Mouse (Mus musculus): ENCODE results near the gene Dop1a. TPM values are rescaled to one million over a fixed set of nuclear protein-coding genes. Genes with fewer than 3 reads are reported as not detected.
"Not testable (repeated sequence)": the region's sequence is repeated elsewhere in the genome, so short reads cannot be mapped to it uniquely, and the experiment has no call there.

Dop1a gene
- polyA plus RNA-seq, 1 experiment from 2014 or later, result 7.2 TPM

DNA sequence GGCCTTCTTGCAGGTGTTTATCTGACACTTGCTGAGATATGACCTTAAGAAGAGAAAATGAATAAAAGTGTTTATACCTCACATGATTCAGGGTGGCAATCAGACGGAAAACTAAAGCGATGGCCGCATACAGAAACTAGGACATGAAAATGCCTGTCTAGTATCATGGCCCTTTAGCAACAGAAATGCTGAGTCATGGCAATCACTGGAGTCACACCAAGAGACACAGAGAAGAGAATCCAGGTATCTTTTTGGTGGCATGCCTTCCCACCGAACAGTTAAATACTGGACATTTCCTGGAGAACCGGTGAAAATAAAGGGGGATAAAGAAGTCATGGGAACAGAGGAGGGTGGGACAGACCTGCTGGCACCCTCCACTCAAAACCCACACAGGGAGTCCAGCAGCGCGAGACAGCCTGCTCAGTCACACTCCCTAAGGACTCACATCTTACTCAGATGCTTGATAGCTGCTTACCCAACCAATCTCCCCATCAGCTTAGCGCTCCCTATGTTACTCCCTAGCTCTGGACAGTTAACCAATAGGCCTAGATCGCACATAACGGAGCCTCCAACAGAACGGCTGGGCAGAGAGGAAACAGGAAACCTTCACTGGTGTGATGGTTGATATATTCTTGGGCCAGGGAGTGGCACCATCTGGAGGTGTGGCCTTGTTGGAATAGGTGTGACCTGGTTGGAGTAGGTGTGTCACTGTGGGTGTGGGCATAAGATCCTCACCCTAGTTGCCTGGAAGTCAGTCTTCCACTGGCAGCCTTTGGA is 120.3 kb downstream of the Dop1a start:
- DNase-seq (ENCODE audit: low spot score) (no peak), ATAC-seq (ENCODE audit: low FRiP score, low TSS enrichment) (peak; percentile 62; the same call in 1 of the 2 replicates)
- TF ChIP-seq EP300 (optimal IDR thresholded peaks at IDR 0.05) (no peak), CTCF (IDR thresholded peaks at IDR 0.05; ENCODE audit: low read depth) (no peak)
- Histone ChIP-seq H3K4me3 (ENCODE audit: low read depth, low read length) (no peak overlapping the region), H3K27me3 (ENCODE audit: control insufficient read depth, insufficient read depth, low read length) (no peaks in the 10 kb centered on the region), H3K9me3 (ENCODE audit: control insufficient read depth, low read length) (no peaks in the 10 kb centered on the region), H3K9ac (ENCODE audit: low read length) (no peak overlapping the region), H3K36me3 (ENCODE audit: control insufficient read depth, insufficient read depth, low read length) (no peaks in the 10 kb centered on the region), H3K4me2 (replicated peaks; ENCODE audit: low read depth) (no peak overlapping the region), H3K4me1 (replicated peaks; ENCODE audit: control insufficient read depth, insufficient read depth) (no peaks in the 10 kb centered on the region), H3K27ac (replicated peaks) (no peak overlapping the region)
- 85% methylated on average over 11 of the region's 11 CpGs for WGBS

DNA sequence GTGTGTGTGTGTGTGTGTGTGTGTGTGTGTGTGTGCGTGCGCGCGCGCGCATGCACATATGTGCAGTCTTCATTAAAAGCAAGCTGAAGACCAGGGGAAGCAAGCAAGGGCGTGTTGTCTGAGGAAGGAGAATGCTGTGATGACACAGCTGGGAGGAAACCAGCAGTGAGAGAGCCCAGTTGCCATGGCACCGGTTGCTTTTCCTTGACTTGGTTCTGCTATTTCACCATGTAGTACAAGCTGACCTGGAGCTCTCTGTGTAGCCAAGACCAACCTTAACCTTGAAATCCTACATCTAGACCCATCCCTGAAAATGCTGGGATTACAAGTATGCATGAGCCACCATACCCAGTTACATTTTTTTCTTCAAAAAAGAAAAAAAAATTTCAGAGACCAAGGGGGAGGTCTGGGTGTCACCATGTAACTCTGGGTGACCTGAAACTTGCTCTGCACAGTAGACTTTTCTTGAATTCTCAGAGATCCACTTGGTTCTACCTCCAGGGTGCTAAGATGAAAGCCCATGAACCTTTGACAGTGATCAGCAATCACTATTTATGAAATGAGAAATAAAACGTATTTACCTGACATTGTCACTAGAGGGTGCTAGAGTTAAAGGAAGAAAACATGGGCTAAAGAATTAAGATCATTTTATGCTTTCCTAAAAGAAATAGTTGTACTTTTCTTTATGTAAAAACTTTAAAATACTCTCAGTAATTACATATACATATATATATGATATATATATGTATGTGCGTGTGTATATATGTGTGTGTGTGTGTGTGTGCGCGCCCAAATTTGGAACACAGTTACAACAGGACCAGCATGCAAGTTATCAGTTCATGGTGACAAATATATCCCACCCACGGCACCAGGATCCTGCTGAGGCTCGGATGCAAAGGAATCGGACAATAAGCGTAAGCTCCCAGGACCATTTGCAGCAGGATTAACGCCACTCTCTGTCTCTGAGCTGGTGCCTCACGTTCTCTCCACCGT is 126.0 kb downstream of the Dop1a start:
- 76% methylated on average over 19 of the region's 19 CpGs for WGBS
- Histone ChIP-seq H3K9ac (ENCODE audit: low read length) (no peak overlapping the region), H3K4me1 (replicated peaks; ENCODE audit: control insufficient read depth, insufficient read depth) (no peaks in the 10 kb centered on the region), H3K27me3 (ENCODE audit: control insufficient read depth, insufficient read depth, low read length) (no peaks in the 10 kb centered on the region), H3K9me3 (ENCODE audit: control insufficient read depth, low read length) (no peaks in the 10 kb centered on the region), H3K4me2 (replicated peaks; ENCODE audit: low read depth) (no peak overlapping the region), H3K36me3 (ENCODE audit: control insufficient read depth, insufficient read depth, low read length) (no peaks in the 10 kb centered on the region), H3K27ac (replicated peaks) (no peak overlapping the region), H3K4me3 (ENCODE audit: low read depth, low read length) (no peak overlapping the region)
- no peak for DNase-seq (ENCODE audit: low spot score)
- ATAC-seq (ENCODE audit: low FRiP score, low TSS enrichment), result no peak
- no peak for TF ChIP-seq EP300 (optimal IDR thresholded peaks at IDR 0.05)
- TF ChIP-seq CTCF (IDR thresholded peaks at IDR 0.05; ENCODE audit: low read depth), result peak; percentile 86

- H3K4me3 ChIP-seq (ENCODE audit: low read depth, low read length); DNase-seq (ENCODE audit: low spot score); H3K4me1 ChIP-seq (replicated peaks; ENCODE audit: control insufficient read depth, insufficient read depth); H3K27ac ChIP-seq (replicated peaks); H3K4me2 ChIP-seq (replicated peaks; ENCODE audit: low read depth); ATAC-seq (ENCODE audit: low FRiP score, low TSS enrichment); H3K9me3 ChIP-seq (ENCODE audit: control insufficient read depth, low read length); H3K27me3 ChIP-seq (ENCODE audit: control insufficient read depth, insufficient read depth, low read length); H3K36me3 ChIP-seq (ENCODE audit: control insufficient read depth, insufficient read depth, low read length); H3K9ac ChIP-seq (ENCODE audit: low read length): not testable (repeated sequence)
- 52% methylated on average over 9 of the region's 10 CpGs for WGBS
Observed at GRCm38 (mm10) chr9:86594357-86594767, 127.4 kb downstream of the Dop1a start.

DNA sequence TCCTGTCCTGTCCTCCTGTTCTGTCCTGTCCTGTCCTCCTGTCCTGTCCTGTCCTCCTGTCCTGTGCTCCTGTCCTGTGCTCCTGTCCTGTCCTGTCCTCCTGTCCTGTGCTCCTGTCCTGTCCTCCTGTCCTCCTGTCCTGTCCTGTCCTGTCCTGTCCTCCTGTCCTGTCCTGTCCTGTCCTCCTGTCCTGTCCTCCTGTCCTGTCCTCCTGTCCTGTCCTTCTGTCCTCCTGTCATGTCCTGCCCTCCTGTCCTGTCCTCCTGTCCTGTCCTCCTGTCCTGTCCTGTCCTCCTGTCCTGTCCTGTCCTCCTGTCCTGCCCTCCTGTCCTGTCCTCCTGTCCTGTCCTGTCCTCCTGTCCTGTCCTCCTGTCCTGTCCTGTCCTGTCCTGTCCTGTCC is 130.0 kb downstream of the Dop1a start:
- H3K9me3 ChIP-seq (ENCODE audit: control insufficient read depth, low read length); H3K36me3 ChIP-seq (ENCODE audit: control insufficient read depth, insufficient read depth, low read length); H3K9ac ChIP-seq (ENCODE audit: low read length); DNase-seq (ENCODE audit: low spot score); H3K27ac ChIP-seq (replicated peaks); H3K4me2 ChIP-seq (replicated peaks; ENCODE audit: low read depth); H3K4me3 ChIP-seq (ENCODE audit: low read depth, low read length); ATAC-seq (ENCODE audit: low FRiP score, low TSS enrichment); H3K27me3 ChIP-seq (ENCODE audit: control insufficient read depth, insufficient read depth, low read length); H3K4me1 ChIP-seq (replicated peaks; ENCODE audit: control insufficient read depth, insufficient read depth): not testable (repeated sequence)

DNA sequence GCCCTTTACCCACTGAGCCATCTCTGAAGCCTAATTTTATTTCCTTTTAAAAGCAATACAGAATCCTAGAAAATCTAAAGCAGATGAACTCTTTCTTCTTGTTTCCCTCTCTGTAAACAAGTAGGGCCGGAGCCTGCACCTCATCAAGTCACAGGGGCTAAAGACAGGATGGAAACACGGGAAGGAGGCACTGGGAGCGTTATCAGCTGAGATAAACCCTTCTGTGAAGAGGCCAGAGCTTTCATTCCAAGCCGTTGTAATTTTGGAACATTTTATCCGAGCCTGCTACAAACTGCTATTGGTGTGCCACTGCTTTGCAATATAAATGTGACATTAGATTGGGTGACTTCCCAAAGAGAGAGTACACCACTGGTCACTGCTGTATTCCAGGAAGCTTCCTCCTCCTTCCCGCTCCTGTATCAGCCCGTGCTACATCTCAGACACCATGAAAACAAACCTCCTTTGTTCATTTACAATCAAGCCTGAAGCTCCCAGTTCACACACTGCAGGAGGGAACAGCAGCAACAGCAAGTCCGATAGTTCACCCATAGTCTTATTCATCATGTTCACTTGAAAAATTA is 132.9 kb downstream of the Dop1a start:
- no peak for DNase-seq (ENCODE audit: low spot score)
- H3K27ac ChIP-seq (replicated peaks), result no peak overlapping the region
- 48% methylated on average over 8 of the region's 8 CpGs for WGBS

More for the DNA sequence above, 132.9 kb downstream of the Dop1a start:
- Histone ChIP-seq H3K4me2 (replicated peaks; ENCODE audit: low read depth) (no peak overlapping the region), H3K9ac (ENCODE audit: low read length) (no peak overlapping the region), H3K4me1 (replicated peaks; ENCODE audit: control insufficient read depth, insufficient read depth) (no peaks in the 10 kb centered on the region), H3K4me3 (ENCODE audit: low read depth, low read length) (no peak overlapping the region), H3K27me3 (ENCODE audit: control insufficient read depth, insufficient read depth, low read length) (no peaks in the 10 kb centered on the region), H3K9me3 (ENCODE audit: control insufficient read depth, low read length) (no peaks in the 10 kb centered on the region), H3K36me3 (ENCODE audit: control insufficient read depth, insufficient read depth, low read length) (no peaks in the 10 kb centered on the region)
- ATAC-seq (ENCODE audit: low FRiP score, low TSS enrichment), result no peak
- no peak for TF ChIP-seq EP300 (optimal IDR thresholded peaks at IDR 0.05)
- no peak for TF ChIP-seq CTCF (IDR thresholded peaks at IDR 0.05; ENCODE audit: low read depth)

Other genes starting within 250 kb of the Dop1a start
- 2.8 and 3.2 TPM in 2 replicates for gene Ube2cbp, start 2.2 kb upstream of the Dop1a start, polyA plus RNA-seq (2015; fragmentation: Nextera tagmentation; extraction: Ambion mirVana)
- gene Pgm3, start 104.7 kb downstream of the Dop1a start, polyA plus RNA-seq (2015; fragmentation: Nextera tagmentation; extraction: Ambion mirVana), result 18.0 and 21.2 TPM in 2 replicates
- 1.7 and 1.8 TPM in 2 replicates for gene Rwdd2a, start 104.8 kb downstream of the Dop1a start, polyA plus RNA-seq (2015; fragmentation: Nextera tagmentation; extraction: Ambion mirVana)
- 171 and 189 TPM in 2 replicates for gene Me1, start 228.8 kb downstream of the Dop1a start, polyA plus RNA-seq (2015; fragmentation: Nextera tagmentation; extraction: Ambion mirVana)